Mouse (Mus musculus): ENCODE results near the gene Ggct. TPM values are rescaled to one million over a fixed set of nuclear protein-coding genes. Genes with fewer than 3 reads are reported as not detected.

Ggct gene
- polyA plus RNA-seq, 1 experiment from 2014 or later = 11.1 TPM

- Histone ChIP-seq H3K9me3 (no peaks in the 10 kb centered on the region), H3K4me1 (replicated peaks) (no peaks in the 10 kb centered on the region), H3K36me3 (0 out of 2 replicates have a peak, but pooled peaks cover 4% of the 10 kb centered on the region), H3K27ac (no peak overlapping the region), H3K4me3 (no peak overlapping the region), H3K27me3 (ENCODE audit: insufficient read depth, poor library complexity, severe bottlenecking) (no peaks in the 10 kb centered on the region)
- 90% methylated on average over 4 of the region's 4 CpGs for WGBS
- no peak for DNase-seq (ENCODE audit: low spot score)
Measured at GRCm38 (mm10) chr6:54983526-54984050, 9.2 kb downstream of the Ggct start.

DNA sequence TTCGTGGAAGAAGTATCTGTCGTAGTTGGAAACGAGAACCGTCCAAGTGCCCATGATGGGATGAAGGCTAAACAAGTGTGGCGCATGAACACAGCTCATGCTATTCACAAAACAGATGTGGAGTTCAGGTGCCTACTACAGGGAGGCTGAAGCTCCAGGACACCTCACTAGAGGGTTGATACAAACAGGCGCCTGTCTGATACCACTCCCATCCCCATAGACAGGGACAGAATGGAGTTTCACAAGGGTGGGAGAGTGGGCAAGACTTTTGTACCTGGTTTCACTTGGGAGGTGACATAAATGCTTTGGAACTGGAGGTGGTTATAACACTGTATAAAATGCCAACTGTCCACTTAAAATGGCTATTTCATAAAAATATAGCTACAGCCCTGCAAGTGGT lies 13.3 kb downstream of the Ggct start:
- no peaks in the 10 kb centered on the region for H3K9me3 ChIP-seq
- no peak for DNase-seq (ENCODE audit: low spot score)
- H3K4me1 ChIP-seq (replicated peaks) = no peaks in the 10 kb centered on the region
- peaks cover 5% of the 10 kb centered on the region for H3K27me3 ChIP-seq (ENCODE audit: insufficient read depth, poor library complexity, severe bottlenecking)
- no peak overlapping the region for H3K27ac ChIP-seq
- H3K36me3 ChIP-seq = no peaks in the 10 kb centered on the region
- H3K4me3 ChIP-seq = no peak overlapping the region
- 95% methylated on average over 6 of the region's 6 CpGs for WGBS

- no peak for DNase-seq (ENCODE audit: low spot score)
- Histone ChIP-seq H3K4me1 (replicated peaks) (peaks cover 12% of the 10 kb centered on the region), H3K9me3 (no peaks in the 10 kb centered on the region), H3K36me3 (no peaks in the 10 kb centered on the region), H3K27me3 (ENCODE audit: insufficient read depth, poor library complexity, severe bottlenecking) (peaks cover 36% of the 10 kb centered on the region), H3K4me3 (no peak overlapping the region), H3K27ac (no peak overlapping the region)
- WGBS = 60% methylated on average over 1 of the region's 1 CpGs
Measured at GRCm38 (mm10) chr6:54975616-54976015, 17.1 kb downstream of the Ggct start.

- Histone ChIP-seq H3K27me3 (ENCODE audit: insufficient read depth, poor library complexity, severe bottlenecking) (peaks cover 44% of the 10 kb centered on the region), H3K4me3 (no peak overlapping the region), H3K27ac (no peak overlapping the region), H3K9me3 (no peaks in the 10 kb centered on the region), H3K4me1 (replicated peaks) (peaks cover 12% of the 10 kb centered on the region), H3K36me3 (no peaks in the 10 kb centered on the region)
- 65% methylated on average over 5 of the region's 5 CpGs for WGBS
- no peak for DNase-seq (ENCODE audit: low spot score)
Measured at GRCm38 (mm10) chr6:54974501-54974900, 18.2 kb downstream of the Ggct start.

DNA sequence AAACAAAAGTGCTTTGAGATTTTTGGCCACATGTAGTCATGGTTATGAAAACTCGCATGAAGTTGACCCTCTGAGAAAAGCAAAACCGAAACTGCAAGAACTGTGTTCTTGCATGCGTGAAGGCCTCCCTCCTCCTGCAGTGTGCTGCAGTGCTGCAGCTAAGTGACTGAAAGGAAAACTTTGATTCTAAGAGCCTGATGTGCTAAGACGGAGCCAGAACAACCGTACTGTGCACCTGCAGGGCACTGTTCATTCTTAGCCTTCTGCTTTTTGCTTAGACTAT lies 19.9 kb downstream of the Ggct start:
- no peaks in the 10 kb centered on the region for H3K9me3 ChIP-seq
- peak overlapping the region; percentile 60 for H3K4me3 ChIP-seq
- H3K27me3 ChIP-seq (ENCODE audit: insufficient read depth, poor library complexity, severe bottlenecking) = peaks cover 55% of the 10 kb centered on the region
- WGBS = 13% methylated on average over 5 of the region's 5 CpGs
- H3K36me3 ChIP-seq = no peaks in the 10 kb centered on the region
- no peak for DNase-seq (ENCODE audit: low spot score)
- H3K4me1 ChIP-seq (replicated peaks) = peaks cover 12% of the 10 kb centered on the region
- no peak overlapping the region for H3K27ac ChIP-seq

DNA sequence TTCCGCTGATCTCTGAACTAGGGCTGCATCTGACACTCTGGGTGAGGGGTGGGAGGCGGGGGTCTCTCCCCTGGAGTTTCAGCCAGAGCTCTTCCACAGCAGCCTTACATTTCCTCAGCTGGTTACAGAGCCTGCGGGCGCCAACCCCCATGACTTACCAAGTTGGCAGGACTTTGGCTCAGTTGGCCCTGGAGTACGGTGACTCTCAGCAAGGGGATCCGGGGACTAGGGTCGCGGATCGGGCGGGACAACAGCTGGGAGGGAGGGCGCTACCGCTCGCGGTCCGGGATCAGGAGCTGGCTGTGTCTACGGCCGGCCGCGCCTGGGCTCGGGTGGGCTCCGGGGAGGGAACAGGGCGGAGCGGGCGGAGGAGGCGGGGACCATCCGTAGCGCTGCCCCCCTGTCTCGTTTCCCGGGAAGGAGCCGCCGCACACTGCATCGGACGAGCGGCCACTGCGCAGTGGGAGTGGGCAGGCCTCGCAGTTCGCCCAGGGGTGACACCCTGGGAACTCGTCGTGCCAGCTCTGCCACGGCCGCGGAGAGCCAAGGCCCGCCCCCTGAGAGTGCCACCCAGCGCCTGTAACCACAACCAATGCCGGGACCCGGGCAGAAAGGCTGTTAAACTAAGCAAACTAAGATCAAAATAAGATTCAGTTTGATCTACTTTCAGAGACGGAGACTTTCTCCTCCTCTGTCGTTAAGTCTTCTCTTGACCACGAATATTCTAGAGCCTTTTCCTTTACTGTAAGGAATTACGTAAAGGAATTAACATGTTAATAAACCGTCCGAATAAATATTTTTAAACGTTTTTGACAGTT lies 20.4 kb downstream of the Ggct start, which contains the start of gene Nod1:
Gene Nod1, minus strand, starts transcription at position 502 of the 818 bp plus-strand sequence.
- Histone ChIP-seq H3K27ac (peak within 1 kb of the TSS; percentile 81), H3K9me3 (no peaks in the 10 kb centered on the region), H3K4me3 (peak within 1 kb of the TSS; percentile 60), H3K36me3 (no peaks in the 10 kb centered on the region), H3K4me1 (replicated peaks) (peaks cover 12% of the 10 kb centered on the region), H3K27me3 (ENCODE audit: insufficient read depth, poor library complexity, severe bottlenecking) (peaks cover 58% of the 10 kb centered on the region)
- DNase-seq (ENCODE audit: low spot score) = peak; percentile 67
- WGBS = 3% methylated on average over 53 of the region's 53 CpGs

DNA sequence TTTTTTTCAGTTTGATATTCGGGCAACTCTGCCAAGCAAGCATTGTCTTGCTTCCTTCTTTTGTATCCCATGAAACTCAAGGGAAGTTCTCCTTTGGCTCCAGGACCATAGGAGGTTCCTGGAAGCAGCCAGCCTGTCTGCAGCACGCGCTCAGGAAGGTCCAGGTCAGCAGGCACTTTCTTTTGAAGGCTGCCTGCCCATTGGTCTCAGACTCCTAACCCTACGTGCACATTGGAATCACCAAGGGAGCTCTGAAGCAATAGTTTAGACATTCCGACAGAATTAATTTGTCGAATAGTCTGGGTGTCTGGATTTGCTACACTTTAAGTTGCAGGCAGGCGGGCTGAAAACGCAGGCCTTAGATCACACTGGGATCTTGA lies 21.0 kb downstream of the Ggct start:
- DNase-seq (ENCODE audit: low spot score) = no peak
- 16% methylated on average over 8 of the region's 8 CpGs for WGBS
- H3K9me3 ChIP-seq = no peaks in the 10 kb centered on the region
- no peaks in the 10 kb centered on the region for H3K36me3 ChIP-seq
- H3K27ac ChIP-seq = peak overlapping the region; percentile 81
- peaks cover 58% of the 10 kb centered on the region for H3K27me3 ChIP-seq (ENCODE audit: insufficient read depth, poor library complexity, severe bottlenecking)
- H3K4me3 ChIP-seq = peak overlapping the region; percentile 60
- peaks cover 12% of the 10 kb centered on the region for H3K4me1 ChIP-seq (replicated peaks)

GRCm38 (mm10) chr6:54970506-54970905 lies 22.2 kb downstream of the Ggct start:
- 89% methylated on average over 9 of the region's 9 CpGs for WGBS
- H3K27me3 ChIP-seq (ENCODE audit: insufficient read depth, poor library complexity, severe bottlenecking) = peaks cover 58% of the 10 kb centered on the region

GRCm38 (mm10) chr6:54969801-54970200 lies 22.9 kb downstream of the Ggct start:
- Histone ChIP-seq H3K4me1 (replicated peaks) (peaks cover 12% of the 10 kb centered on the region), H3K27me3 (ENCODE audit: insufficient read depth, poor library complexity, severe bottlenecking) (peaks cover 57% of the 10 kb centered on the region), H3K4me3 (no peak overlapping the region), H3K27ac (no peak overlapping the region), H3K36me3 (no peaks in the 10 kb centered on the region), H3K9me3 (no peaks in the 10 kb centered on the region)
- 71% methylated on average over 2 of the region's 2 CpGs for WGBS
- no peak for DNase-seq (ENCODE audit: low spot score)

More at GRCm38 (mm10) chr6:54970506-54970905, 22.2 kb downstream of the Ggct start:
- Histone ChIP-seq H3K9me3 (no peaks in the 10 kb centered on the region), H3K4me1 (replicated peaks) (peaks cover 12% of the 10 kb centered on the region), H3K27ac (no peak overlapping the region), H3K4me3 (no peak overlapping the region), H3K36me3 (no peaks in the 10 kb centered on the region)
- DNase-seq (ENCODE audit: low spot score) = no peak

- Histone ChIP-seq H3K9me3 (no peaks in the 10 kb centered on the region), H3K4me1 (replicated peaks) (peaks cover 8% of the 10 kb centered on the region), H3K36me3 (no peaks in the 10 kb centered on the region), H3K27ac (no peak overlapping the region), H3K27me3 (ENCODE audit: insufficient read depth, poor library complexity, severe bottlenecking) (peaks cover 37% of the 10 kb centered on the region), H3K4me3 (no peak overlapping the region)
- no peak for DNase-seq (ENCODE audit: low spot score)
- 45% methylated on average over 10 of the region's 10 CpGs for WGBS
Measured at GRCm38 (mm10) chr6:54967591-54967990, 25.2 kb downstream of the Ggct start.

DNA sequence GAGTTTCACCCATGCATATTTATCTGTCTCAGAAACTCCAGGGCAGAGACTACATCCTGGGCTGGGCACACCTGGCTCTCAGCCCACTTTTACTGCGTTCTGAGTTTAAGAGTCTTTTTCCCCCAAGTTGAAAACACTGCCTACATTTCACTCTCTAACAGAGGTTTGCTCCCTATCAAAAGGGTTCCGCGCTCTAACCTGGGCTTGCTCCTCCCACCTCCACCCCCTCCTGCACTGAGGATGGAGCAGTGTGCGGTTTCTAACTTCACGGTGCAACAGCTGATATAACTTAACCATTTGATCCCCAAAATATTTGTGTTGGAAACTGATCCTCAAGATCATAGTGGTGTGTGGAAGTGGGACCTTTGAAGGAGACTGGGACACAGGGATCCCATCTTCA lies 27.5 kb downstream of the Ggct start:
- Histone ChIP-seq H3K36me3 (no peaks in the 10 kb centered on the region), H3K4me3 (no peak overlapping the region), H3K27ac (no peak overlapping the region), H3K9me3 (no peaks in the 10 kb centered on the region), H3K4me1 (replicated peaks) (no peaks in the 10 kb centered on the region), H3K27me3 (ENCODE audit: insufficient read depth, poor library complexity, severe bottlenecking) (peaks cover 20% of the 10 kb centered on the region)
- DNase-seq (ENCODE audit: low spot score) = no peak
- 60% methylated on average over 5 of the region's 5 CpGs for WGBS

DNA sequence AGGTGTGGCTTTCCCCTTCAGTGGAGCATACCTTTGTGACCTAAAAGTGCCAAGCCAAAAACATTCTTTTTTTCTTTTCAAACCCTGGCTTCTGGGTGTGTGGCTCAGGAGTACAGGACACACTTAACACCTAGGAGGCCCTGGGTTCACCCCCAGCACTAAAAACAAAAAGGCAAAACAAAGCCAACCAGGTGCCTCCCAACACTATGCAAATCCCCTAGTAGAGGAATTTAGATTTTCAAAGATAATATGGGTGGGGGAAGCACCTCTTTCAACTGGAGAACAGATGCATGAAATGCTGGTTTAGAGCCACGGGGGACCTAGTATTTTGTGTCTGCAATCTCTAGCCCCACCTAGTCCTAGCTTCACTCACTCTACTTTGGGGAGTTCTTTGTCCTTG lies 28.0 kb downstream of the Ggct start:
- WGBS = 54% methylated on average over 1 of the region's 1 CpGs
- no peak for DNase-seq (ENCODE audit: low spot score)
- no peak overlapping the region for H3K27ac ChIP-seq
- H3K4me1 ChIP-seq (replicated peaks) = no peaks in the 10 kb centered on the region
- no peaks in the 10 kb centered on the region for H3K36me3 ChIP-seq
- H3K27me3 ChIP-seq (ENCODE audit: insufficient read depth, poor library complexity, severe bottlenecking) = peaks cover 17% of the 10 kb centered on the region
- H3K4me3 ChIP-seq = no peak overlapping the region
- no peaks in the 10 kb centered on the region for H3K9me3 ChIP-seq

DNA sequence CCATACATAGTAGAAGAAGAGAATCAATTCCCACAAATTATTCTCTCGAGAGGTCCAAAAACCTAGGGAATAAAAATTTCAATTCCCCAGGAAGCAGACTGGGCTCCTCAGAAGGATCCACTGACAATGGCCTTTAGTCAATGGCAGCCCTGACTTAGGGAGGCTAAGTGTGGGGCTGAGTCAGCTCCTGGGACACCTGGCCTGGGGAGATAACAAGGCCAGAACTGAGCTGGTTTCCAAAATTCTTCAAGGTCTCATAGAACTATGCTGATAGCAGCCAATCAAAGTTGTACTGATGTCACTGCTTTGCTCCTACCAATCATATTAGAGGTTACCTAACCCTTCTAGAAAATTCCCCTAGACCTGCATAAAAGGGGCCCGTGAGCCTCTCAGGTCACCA lies 29.2 kb downstream of the Ggct start:
- Histone ChIP-seq H3K4me3 (no peak overlapping the region), H3K9me3 (no peaks in the 10 kb centered on the region), H3K36me3 (no peaks in the 10 kb centered on the region), H3K4me1 (replicated peaks) (no peaks in the 10 kb centered on the region), H3K27me3 (ENCODE audit: insufficient read depth, poor library complexity, severe bottlenecking) (peaks cover 10% of the 10 kb centered on the region), H3K27ac (no peak overlapping the region)
- DNase-seq (ENCODE audit: low spot score) = no peak
- WGBS = 90% methylated on average over 2 of the region's 2 CpGs

Measured in hindbrain, embryonic 10.5 days (tissue).